Mouse (Mus musculus) bone marrow macrophage, adult 2 months (primary cell): ENCODE measurements around the gene Nme9.

Experiments
- CTCF ChIP-seq: IDR thresholded peaks from 2 replicates; pipeline ENCODE4 v1.5.1; 2012; ENCODE audit warnings: low read depth, mild to moderate bottlenecking, low read length, moderate library complexity
- POLR2A ChIP-seq: IDR thresholded peaks from 2 replicates; pipeline ENCODE4 v1.6.1; 2012; ENCODE audit warnings: mild to moderate bottlenecking, low read depth, low read length, borderline replicate concordance

- no peak for TF ChIP-seq CTCF
- TF ChIP-seq POLR2A: no peak
These were observed 33.9 kb upstream of the Nme9 start for GRCm38 (mm10) chr9:99417288-99417846.
